Mouse (Mus musculus) limb, embryonic 10.5 days (tissue): ENCODE measurements around the gene Gm28038. TPM values are rescaled to one million over a fixed set of nuclear protein-coding genes. Genes with fewer than 3 reads are reported as not detected.

Source experiments
- DNase-seq: peaks from one replicate; pipeline ENCODE4 v3.0.0-alpha.2; 2017; ENCODE audit warnings: low spot score
- H3K27ac ChIP-seq: fragments of 300-500 bp; sonication (generic); 2 replicates; pipeline ENCODE4 v1.5.1; 2016; ENCODE audit warnings: mild to moderate bottlenecking
- H3K27me3 ChIP-seq: fragments of 300-500 bp; sonication (generic); 2 replicates; pipeline ENCODE4 v1.6.1; 2016; ENCODE audit warnings: low read depth, mild to moderate bottlenecking; ENCODE audit not compliant: poor library complexity, severe bottlenecking
- H3K36me3 ChIP-seq: fragments of 300-500 bp; sonication (generic); 2 replicates; pipeline ENCODE4 v1.6.1; 2016; ENCODE audit warnings: mild to moderate bottlenecking, moderate library complexity
- H3K4me1 ChIP-seq: fragments of 300-500 bp; sonication (generic); 2 replicates; pipeline ENCODE4 v1.6.1; 2016
- H3K4me3 ChIP-seq: fragments of 300-500 bp; sonication (generic); 2 replicates; pipeline ENCODE4 v1.5.1; 2016; ENCODE audit warnings: mild to moderate bottlenecking, moderate library complexity
- H3K9me3 ChIP-seq: fragments of 300-500 bp; sonication (generic); replicated peaks from 2 replicates; pipeline ENCODE4 v1.6.1; 2016; ENCODE audit warnings: mild to moderate bottlenecking
- WGBS: fragments of 180-500 bp; shearing (Covaris S2); methylation state at CpG from one replicate; pipeline ENCODE4 v1.1.7; 2016; 5-methylcytosine and 5-hydroxymethylcytosine counted together
- polyA plus RNA-seq: library from polyadenylated mRNA; unstranded; fragments of >200 nt; fragmentation: Nextera tagmentation; extraction: Ambion mirVana; gene quantifications from 2 replicates; pipeline ENCODE4 v1.2.1, GENCODE M21; 2016

Gene Gm28038
- polyA plus RNA-seq: not detected in 2 replicates

DNA sequence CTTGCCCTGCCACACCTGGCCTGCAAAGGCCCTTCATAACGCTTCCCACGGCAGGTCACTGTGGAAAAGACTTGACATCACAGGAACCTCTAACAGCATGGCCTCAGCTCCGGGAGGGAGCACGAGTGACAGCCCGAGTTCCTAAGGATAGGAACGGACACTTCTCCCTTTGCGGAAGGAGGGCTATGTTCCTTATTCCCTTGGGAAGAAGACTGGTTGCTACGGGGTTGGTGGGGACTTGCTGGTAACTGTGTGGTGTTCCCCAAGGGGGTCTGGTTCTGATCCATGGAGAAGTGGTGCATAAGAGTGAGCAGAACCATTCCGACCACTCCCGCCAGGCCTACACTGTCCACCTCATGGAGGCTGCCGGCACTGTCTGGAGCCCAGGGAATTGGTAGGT lies at the start of gene Gm28038:
Gene Gm28038, plus strand, starts transcription at position 301 of the 400 bp plus-strand sequence.
- DNase-seq: no peak
- Histone ChIP-seq H3K4me1 (peaks cover 11% of the 10 kb centered on the region), H3K36me3 (peaks cover 14% of the 10 kb centered on the region; the same call in 1 of the 2 replicates), H3K27me3 (no peaks in the 10 kb centered on the region), H3K4me3 (no peak within 1 kb of the TSS), H3K9me3 (no peaks in the 10 kb centered on the region), H3K27ac (no peak within 1 kb of the TSS)
- WGBS: 92% methylated on average over 11 of the region's 11 CpGs

- H3K9me3 ChIP-seq: no peaks in the 10 kb centered on the region
- peaks cover 29% of the 10 kb centered on the region for H3K4me1 ChIP-seq
Observed at GRCm38 (mm10) chr2:30235593-30235992, 45.2 kb upstream of the Gm28038 start.

DNA sequence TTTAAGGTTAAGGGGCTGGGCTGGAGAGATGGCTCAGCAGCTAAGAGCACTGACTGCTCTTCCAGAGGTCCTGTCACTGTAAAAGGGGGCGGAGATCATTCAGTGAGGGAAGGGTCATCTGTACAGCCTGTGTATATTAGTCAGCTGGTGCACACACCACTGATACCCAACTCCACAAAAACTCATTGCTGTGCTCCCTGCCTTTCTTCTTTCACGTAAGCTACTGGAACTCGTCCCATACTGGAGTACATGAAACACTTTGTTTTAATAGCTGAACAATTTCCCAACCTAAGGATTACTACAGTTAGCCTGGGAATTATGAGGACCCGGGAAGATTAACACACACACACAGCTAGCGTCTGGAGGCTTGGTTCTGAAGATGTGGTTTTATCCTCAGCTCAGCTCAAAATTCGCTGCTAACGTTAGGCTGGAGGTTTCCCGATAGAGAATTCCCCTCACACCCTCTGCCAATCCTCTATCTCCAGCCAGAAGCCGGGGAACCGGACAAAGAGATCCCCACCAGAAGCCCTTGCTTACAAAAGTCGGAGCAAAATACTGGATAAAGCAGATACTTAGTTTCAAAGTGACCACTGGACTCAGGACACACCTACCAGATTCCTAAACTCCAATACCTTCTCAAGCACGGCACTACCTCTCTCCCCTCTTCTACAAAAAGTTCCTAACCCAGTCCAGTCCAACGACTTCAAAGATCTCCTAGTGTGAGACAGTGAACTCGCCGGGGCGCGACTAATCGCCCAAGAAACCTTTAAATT lies 44.2 kb upstream of the Gm28038 start:
- WGBS: 8% methylated on average over 18 of the region's 18 CpGs
- peak; percentile 56 for DNase-seq
- Histone ChIP-seq H3K36me3 (peaks cover 27% of the 10 kb centered on the region), H3K27me3 (no peaks in the 10 kb centered on the region), H3K27ac (peak overlapping the region; percentile 94), H3K9me3 (no peaks in the 10 kb centered on the region), H3K4me3 (peak overlapping the region; percentile 74), H3K4me1 (peaks cover 35% of the 10 kb centered on the region)

More at GRCm38 (mm10) chr2:30235593-30235992, 45.2 kb upstream of the Gm28038 start:
- no peak for DNase-seq
- Histone ChIP-seq H3K27me3 (no peaks in the 10 kb centered on the region), H3K27ac (no peak overlapping the region), H3K4me3 (no peak overlapping the region), H3K36me3 (peaks cover 16% of the 10 kb centered on the region)
- 87% methylated on average over 5 of the region's 5 CpGs for WGBS

GRCm38 (mm10) chr2:30237199-30237880 lies 43.5 kb upstream of the Gm28038 start, which contains the start of gene Lrrc8a:
Gene Lrrc8a (plus strand): TSS chr2:30237715.
- WGBS: under 1% methylated on average over 53 of the region's 67 CpGs

DNA sequence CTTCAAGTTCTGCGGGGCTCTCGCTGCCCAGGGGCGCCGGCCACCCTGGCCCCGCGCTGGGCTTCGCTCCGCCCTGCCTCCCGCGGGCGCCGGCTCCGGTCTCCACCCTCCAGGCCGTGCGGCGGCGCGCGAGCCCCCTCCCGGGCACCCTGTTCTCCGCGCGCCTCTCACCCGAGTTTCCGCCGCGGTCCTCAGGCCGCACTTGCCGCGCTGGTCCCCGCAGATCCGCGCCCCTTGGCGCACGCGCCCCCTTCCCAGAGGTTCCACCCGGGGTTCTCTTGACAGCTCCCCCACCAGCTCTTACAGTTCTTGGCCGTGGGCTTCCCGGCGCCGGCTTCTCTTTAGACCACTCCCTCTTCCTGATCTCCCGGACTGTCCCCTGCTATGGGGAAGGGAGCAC lies 43.0 kb upstream of the Gm28038 start:
- peak overlapping the region; percentile 94 for H3K27ac ChIP-seq

More at GRCm38 (mm10) chr2:30237199-30237880, 43.5 kb upstream of the Gm28038 start, which contains the start of gene Lrrc8a:
- peak within 1 kb of the TSS; percentile 74 for H3K4me3 ChIP-seq
- H3K27me3 ChIP-seq: no peaks in the 10 kb centered on the region
- no peaks in the 10 kb centered on the region for H3K9me3 ChIP-seq
- H3K4me1 ChIP-seq: peaks cover 41% of the 10 kb centered on the region
- peak within 1 kb of the TSS; percentile 94 for H3K27ac ChIP-seq
- peak; percentile 100 for DNase-seq
- H3K36me3 ChIP-seq: peaks cover 34% of the 10 kb centered on the region

DNA sequence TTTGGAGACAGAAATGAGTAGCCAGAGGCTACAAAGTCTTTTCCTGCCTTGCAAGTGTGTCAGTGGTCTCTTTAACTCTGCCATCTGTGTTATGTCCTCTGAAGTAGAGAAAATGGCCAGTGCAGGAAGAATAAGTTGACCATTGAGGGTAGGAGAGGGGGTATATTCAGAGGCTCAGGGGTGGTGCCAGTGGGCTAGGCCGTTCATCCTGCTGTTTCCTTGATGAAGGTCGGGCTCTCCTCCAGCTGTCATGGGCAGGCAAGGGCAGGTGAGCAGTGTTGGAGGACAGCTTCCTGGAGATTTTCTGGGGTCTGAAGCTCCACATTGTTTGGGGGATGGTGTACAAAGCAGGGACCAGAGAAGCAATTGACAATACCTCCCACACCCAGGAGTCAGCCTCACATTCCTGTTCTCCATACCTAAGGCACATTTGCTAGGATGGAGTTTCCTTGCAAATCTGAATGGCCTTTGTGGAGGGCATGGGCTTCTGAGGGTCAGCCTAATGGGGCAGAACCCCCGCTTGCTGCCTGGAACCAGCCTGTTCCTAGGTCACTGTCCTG lies 41.9 kb upstream of the Gm28038 start:
- WGBS: 82% methylated on average over 3 of the region's 3 CpGs
- Histone ChIP-seq H3K9me3 (no peaks in the 10 kb centered on the region), H3K4me1 (peaks cover 56% of the 10 kb centered on the region), H3K36me3 (peaks cover 50% of the 10 kb centered on the region), H3K4me3 (peak overlapping the region; percentile 74), H3K27ac (no peak overlapping the region), H3K27me3 (no peaks in the 10 kb centered on the region)
- no peak for DNase-seq

More for the DNA sequence above, 43.0 kb upstream of the Gm28038 start:
- H3K9me3 ChIP-seq: no peaks in the 10 kb centered on the region
- H3K36me3 ChIP-seq: peaks cover 39% of the 10 kb centered on the region
- WGBS: under 1% methylated on average over 41 of the region's 42 CpGs
- no peaks in the 10 kb centered on the region for H3K27me3 ChIP-seq
- peak overlapping the region; percentile 74 for H3K4me3 ChIP-seq
- peaks cover 46% of the 10 kb centered on the region for H3K4me1 ChIP-seq
- peak; percentile 80 for DNase-seq

DNA sequence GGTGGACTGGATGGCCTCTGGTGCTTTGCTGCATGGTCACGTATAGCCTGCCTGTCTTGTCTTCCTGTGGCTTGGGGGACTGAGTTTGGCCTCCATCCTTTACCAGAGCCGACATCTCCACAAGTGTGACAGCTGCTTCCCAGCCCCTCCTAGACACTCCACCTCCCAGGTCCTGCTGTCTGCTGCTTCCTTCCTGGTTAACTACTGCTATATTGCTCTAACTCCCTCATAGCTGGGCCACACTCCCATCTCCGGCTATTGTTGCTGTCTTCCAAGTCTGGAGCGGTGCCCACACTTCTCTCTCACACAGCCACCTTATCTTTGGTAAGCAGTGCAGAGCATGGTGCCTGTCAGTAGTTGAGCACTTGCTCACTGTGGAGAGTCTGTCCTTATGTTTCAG lies 41.1 kb upstream of the Gm28038 start:
- Histone ChIP-seq H3K4me1 (peaks cover 63% of the 10 kb centered on the region), H3K27ac (no peak overlapping the region), H3K27me3 (no peaks in the 10 kb centered on the region), H3K4me3 (peak overlapping the region; percentile 4; the same call in 1 of the 2 replicates), H3K36me3 (peaks cover 58% of the 10 kb centered on the region), H3K9me3 (no peaks in the 10 kb centered on the region)
- DNase-seq: no peak
- 85% methylated on average over 4 of the region's 4 CpGs for WGBS

DNA sequence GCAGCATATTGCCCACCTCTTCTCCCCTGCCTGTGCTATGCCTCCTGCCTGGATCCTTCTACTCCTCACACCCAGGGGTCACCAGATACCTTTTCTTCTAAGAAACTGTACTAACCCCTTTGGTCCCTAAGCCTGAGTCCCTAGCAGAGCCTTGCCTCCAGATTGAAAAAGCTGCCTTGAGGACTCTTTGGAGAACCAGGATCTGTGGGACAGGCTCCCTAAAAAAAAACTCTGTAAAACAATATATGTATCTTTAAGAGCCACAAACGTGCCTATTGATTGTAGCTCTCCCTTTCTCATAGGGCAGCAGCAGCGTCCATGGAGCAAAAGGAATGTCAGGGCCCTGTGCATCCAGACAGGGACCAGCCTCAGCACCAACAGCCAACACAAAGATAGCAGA lies 40.6 kb upstream of the Gm28038 start, which contains the start of gene Gm28035:
Gene Gm28035, plus strand, starts transcription at position 301 of the 400 bp plus-strand sequence.
- H3K9me3 ChIP-seq: no peaks in the 10 kb centered on the region
- H3K4me1 ChIP-seq: peaks cover 67% of the 10 kb centered on the region
- H3K36me3 ChIP-seq: peaks cover 62% of the 10 kb centered on the region
- H3K27me3 ChIP-seq: no peaks in the 10 kb centered on the region
- H3K4me3 ChIP-seq: peak within 1 kb of the TSS; percentile 4; the same call in 1 of the 2 replicates
- 86% methylated on average over 2 of the region's 2 CpGs for WGBS
- no peak within 1 kb of the TSS for H3K27ac ChIP-seq
- DNase-seq: no peak

DNA sequence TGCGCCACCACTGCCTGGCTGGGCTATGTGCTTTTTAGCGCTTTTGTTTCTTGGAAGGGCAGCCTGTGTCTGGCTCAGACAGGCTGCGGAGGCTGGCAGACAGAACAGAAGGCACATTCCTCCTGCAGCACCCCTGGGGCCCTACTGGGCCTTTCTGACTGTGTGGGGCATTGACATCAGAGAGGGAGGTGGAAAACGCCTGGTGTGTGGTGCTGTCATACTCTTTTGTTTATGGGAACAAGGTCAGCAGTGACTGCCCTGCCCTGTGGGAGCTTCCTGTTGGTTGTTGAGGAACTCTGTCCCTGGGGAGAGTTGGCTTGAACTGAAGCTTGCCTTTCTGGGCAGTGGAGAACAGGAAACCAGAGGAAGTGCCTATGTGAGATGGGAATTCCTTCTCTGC lies 38.3 kb upstream of the Gm28038 start:
- H3K36me3 ChIP-seq: peaks cover 82% of the 10 kb centered on the region
- H3K4me1 ChIP-seq: peaks cover 62% of the 10 kb centered on the region
- H3K4me3 ChIP-seq: peak overlapping the region; percentile 15; the same call in 1 of the 2 replicates
- 51% methylated on average over 4 of the region's 4 CpGs for WGBS
- peak overlapping the region; percentile 43 for H3K27ac ChIP-seq
- no peaks in the 10 kb centered on the region for H3K9me3 ChIP-seq
- DNase-seq: no peak
- H3K27me3 ChIP-seq: no peaks in the 10 kb centered on the region

DNA sequence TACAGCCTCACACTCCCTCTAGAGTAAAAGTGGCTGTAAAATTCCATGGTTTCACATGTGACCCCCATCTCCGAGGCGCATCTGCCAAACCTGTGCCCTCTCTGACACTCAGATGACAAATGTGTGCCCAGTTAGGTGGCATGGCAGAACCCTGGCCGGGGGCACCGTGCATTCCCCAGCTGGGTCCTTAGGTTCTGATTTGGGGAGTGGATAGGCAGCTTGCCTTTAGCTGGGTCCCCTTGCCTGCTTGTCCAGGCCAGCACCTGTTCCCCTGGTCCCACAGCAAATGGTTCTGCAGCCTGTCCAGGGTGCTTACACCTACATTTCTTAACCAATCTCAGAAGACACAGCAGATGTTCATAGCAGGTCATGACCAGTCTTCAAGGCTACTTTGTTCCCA lies 37.5 kb upstream of the Gm28038 start:
- H3K27me3 ChIP-seq: no peaks in the 10 kb centered on the region
- H3K9me3 ChIP-seq: no peaks in the 10 kb centered on the region
- H3K4me3 ChIP-seq: no peak overlapping the region
- DNase-seq: no peak
- H3K36me3 ChIP-seq: peaks cover 91% of the 10 kb centered on the region
- WGBS: 96% methylated on average over 4 of the region's 4 CpGs
- peak overlapping the region; percentile 32; the same call in 1 of the 2 replicates for H3K27ac ChIP-seq
- peaks cover 60% of the 10 kb centered on the region for H3K4me1 ChIP-seq

GRCm38 (mm10) chr2:30244595-30245178 lies 36.2 kb upstream of the Gm28038 start:
- WGBS: 76% methylated on average over 7 of the region's 7 CpGs
- Histone ChIP-seq H3K9me3 (no peaks in the 10 kb centered on the region), H3K36me3 (peaks cover 96% of the 10 kb centered on the region), H3K27ac (peak overlapping the region; percentile 69; the same call in 1 of the 2 replicates), H3K4me3 (no peak overlapping the region), H3K27me3 (no peaks in the 10 kb centered on the region), H3K4me1 (peaks cover 47% of the 10 kb centered on the region)
- no peak for DNase-seq

- Histone ChIP-seq H3K4me1 (peaks cover 42% of the 10 kb centered on the region), H3K4me3 (no peak overlapping the region), H3K9me3 (no peaks in the 10 kb centered on the region), H3K36me3 (peaks cover 96% of the 10 kb centered on the region), H3K27me3 (no peaks in the 10 kb centered on the region), H3K27ac (no peak overlapping the region)
- WGBS: 94% methylated on average over 5 of the region's 5 CpGs
- DNase-seq: no peak
Observed at GRCm38 (mm10) chr2:30247036-30247435, 33.8 kb upstream of the Gm28038 start.
